Mouse (Mus musculus): Measurements from ENCODE around the gene Gart.
"Not testable (repeated sequence)": the region's sequence is repeated elsewhere in the genome, so short reads cannot be mapped to it uniquely, and the experiment has no call there.

Gene Gart

DNA sequence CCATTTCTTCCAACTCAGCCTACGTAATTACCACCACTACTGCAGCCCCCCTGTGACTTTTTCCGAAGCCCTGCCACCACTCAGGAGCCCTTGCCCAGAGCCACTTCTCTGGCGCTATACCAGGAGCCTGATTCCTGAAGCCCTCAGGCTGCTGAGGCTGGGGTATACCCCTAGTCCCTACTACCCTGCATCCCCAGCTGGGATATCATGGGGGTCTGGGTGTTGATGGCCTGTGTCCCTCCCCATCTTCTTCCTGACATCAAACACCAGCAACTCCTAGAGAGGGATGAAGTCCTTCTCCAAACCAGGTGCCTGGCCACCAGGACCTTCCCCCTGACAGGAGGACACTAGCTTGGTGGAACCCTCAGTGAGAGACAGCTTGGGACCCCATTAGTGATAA is 5.4 kb upstream of the Gart start:
- in situ Hi-C loops (cut with MboI; ENCODE audit: low pct_unique_long_range_greater_than_20kb in 1 of 2, low sequenced_read_pairs in 2 of 2, unreplicated experiment in 1 of 2): no loop called here

DNA sequence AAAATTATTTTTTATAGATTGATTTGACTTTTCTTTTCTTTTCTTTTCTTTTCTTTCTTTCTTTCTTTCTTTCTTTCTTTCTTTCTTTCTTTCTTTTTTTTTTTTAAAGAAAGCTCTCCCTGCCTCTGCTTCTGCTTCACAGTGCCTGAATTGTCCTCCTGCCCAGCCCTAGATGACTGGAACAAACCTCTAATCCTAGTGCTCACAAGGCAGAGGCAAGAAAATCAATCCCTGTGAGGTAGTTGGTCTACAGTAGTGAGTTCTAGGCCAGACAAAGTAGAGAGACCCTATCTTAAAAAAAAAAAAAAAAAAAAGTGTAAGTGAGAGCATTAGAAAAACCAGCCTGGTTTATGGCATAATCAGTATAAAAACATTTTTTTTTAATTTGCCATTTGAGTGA is 3.0 kb upstream of the Gart start:
- in situ Hi-C loops (cut with MboI; ENCODE audit: low pct_unique_long_range_greater_than_20kb in 1 of 2, low sequenced_read_pairs in 2 of 2, unreplicated experiment in 1 of 2): no loop called here

- in situ Hi-C loops (cut with MboI; ENCODE audit: low pct_unique_long_range_greater_than_20kb in 1 of 2, low sequenced_read_pairs in 2 of 2, unreplicated experiment in 1 of 2): no loop called here
Measured at GRCm38 (mm10) chr16:91649246-91649645, 2.5 kb upstream of the Gart start.

DNA sequence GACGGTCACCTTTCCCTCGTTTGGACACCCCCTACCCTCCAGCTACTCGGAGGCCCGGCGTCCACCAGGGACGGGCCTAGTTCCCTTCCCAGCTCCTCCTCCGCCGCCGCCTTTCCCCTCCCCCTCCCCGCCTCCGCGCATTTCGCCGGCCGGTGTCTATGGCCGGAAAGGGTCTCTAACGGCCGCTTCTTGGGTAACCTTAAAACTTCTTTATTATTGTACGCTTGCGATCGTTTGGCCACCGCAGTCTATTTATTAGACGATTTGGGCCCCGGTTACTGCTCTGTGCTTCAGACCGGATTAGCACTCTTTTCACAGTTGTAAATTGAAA is 1.4 kb upstream of the Gart start:
- in situ Hi-C loops (cut with MboI; ENCODE audit: low pct_unique_long_range_greater_than_20kb in 1 of 2, low sequenced_read_pairs in 2 of 2, unreplicated experiment in 1 of 2): no loop called here

GRCm38 (mm10) chr16:91647461-91648219 is 888 bp upstream of the Gart start, which contains the start of gene Son:
TSS of gene Son (plus strand) at chr16:91647506.
- in situ Hi-C loops (cut with MboI; ENCODE audit: low pct_unique_long_range_greater_than_20kb in 1 of 2, low sequenced_read_pairs in 2 of 2, unreplicated experiment in 1 of 2): no loop called here

DNA sequence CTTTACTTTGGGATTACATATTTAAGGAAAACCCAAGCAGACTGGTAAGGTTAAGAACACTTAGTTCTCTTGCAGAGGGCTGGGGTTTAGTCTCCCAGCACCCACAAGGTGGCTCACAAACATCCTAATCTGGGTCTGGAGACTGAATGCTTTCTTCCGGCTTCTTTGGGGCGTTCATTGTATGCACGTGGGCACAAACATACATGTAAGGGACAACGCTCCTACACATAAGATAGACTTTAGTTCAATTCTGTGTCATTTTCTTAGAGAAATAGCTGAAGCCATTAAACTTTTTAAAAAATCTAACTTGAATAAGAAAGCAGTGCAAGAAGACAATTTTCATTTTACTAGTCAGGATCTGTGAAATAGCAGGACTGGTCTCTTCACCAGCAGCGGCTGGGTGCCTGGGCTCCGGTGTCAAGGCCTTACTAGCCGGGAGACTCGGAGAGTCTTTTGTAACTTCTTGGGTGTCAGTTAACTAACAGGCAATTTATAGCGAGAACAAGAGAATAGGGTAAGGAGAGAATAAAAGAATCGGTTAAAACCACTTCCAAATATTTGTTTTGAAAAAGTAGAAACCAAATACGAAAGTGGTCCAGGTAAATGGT is 653 bp downstream of the Gart start:
- in situ Hi-C loops (cut with MboI; ENCODE audit: low pct_unique_long_range_greater_than_20kb in 1 of 2, low sequenced_read_pairs in 2 of 2, unreplicated experiment in 1 of 2): no loop called here

GRCm38 (mm10) chr16:91645420-91645819 is 1.3 kb downstream of the Gart start:
- in situ Hi-C loops (cut with MboI; ENCODE audit: low pct_unique_long_range_greater_than_20kb in 1 of 2, low sequenced_read_pairs in 2 of 2, unreplicated experiment in 1 of 2): not testable (repeated sequence)

- in situ Hi-C loops (cut with MboI; ENCODE audit: low pct_unique_long_range_greater_than_20kb in 1 of 2, low sequenced_read_pairs in 2 of 2, unreplicated experiment in 1 of 2): no loop called here
Measured at GRCm38 (mm10) chr16:91644901-91645300, 1.9 kb downstream of the Gart start.

DNA sequence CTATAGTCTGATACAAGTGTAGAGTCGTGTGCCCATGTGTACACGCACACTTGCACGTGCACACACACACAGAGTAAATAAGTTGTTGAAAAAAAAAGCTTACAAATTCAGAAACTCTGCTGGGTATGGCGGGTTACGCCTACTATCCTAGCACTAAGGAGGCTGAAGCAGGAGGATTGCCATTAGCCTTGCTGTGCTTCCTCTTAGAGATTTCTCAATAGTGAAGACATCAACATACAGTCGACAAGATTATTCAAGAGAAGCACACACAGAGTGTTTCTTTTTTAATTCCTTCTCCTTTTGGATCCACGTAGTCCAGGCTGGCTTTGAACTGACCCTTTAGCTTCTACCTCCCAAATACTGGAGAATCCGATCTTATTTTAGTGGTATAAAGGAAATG is 6.6 kb downstream of the Gart start:
- in situ Hi-C loops (cut with MboI; ENCODE audit: low pct_unique_long_range_greater_than_20kb in 1 of 2, low sequenced_read_pairs in 2 of 2, unreplicated experiment in 1 of 2): no loop called here

GRCm38 (mm10) chr16:91639636-91640035 is 7.1 kb downstream of the Gart start:
- in situ Hi-C loops (cut with MboI; ENCODE audit: low pct_unique_long_range_greater_than_20kb in 1 of 2, low sequenced_read_pairs in 2 of 2, unreplicated experiment in 1 of 2): no loop called here

- in situ Hi-C loops (cut with MboI; ENCODE audit: low pct_unique_long_range_greater_than_20kb in 1 of 2, low sequenced_read_pairs in 2 of 2, unreplicated experiment in 1 of 2): no loop called here
Measured at GRCm38 (mm10) chr16:91639161-91639560, 7.6 kb downstream of the Gart start.

GRCm38 (mm10) chr16:91633641-91634040 is 13.1 kb downstream of the Gart start:
- in situ Hi-C loops (cut with MboI; ENCODE audit: low pct_unique_long_range_greater_than_20kb in 1 of 2, low sequenced_read_pairs in 2 of 2, unreplicated experiment in 1 of 2): no loop called here

DNA sequence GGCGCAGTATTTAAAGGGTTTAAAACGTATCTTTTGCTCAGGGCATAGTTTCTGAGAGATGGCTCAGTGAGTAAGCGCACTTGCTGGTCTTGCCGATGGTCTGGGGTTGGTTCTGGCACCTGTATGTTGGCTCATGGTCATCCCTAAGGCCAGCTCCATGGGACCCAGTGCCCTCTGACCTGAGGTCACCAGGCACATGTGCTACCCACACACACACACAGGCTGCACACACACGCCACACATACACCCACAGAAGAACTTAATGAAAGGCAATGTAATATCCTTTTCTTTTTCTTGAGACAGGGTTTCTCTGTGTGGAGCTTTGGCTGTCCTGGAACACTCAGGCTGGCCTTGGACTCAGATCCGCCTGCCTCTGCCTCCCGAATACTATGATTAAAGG is 13.8 kb downstream of the Gart start:
- in situ Hi-C loops (cut with MboI; ENCODE audit: low pct_unique_long_range_greater_than_20kb in 1 of 2, low sequenced_read_pairs in 2 of 2, unreplicated experiment in 1 of 2): no loop called here

GRCm38 (mm10) chr16:91632439-91632838 is 14.3 kb downstream of the Gart start:
- in situ Hi-C loops (cut with MboI; ENCODE audit: low pct_unique_long_range_greater_than_20kb in 1 of 2, low sequenced_read_pairs in 2 of 2, unreplicated experiment in 1 of 2): no loop called here

GRCm38 (mm10) chr16:91630584-91630983 is 16.2 kb downstream of the Gart start:
- in situ Hi-C loops (cut with MboI; ENCODE audit: low pct_unique_long_range_greater_than_20kb in 1 of 2, low sequenced_read_pairs in 2 of 2, unreplicated experiment in 1 of 2): no loop called here

DNA sequence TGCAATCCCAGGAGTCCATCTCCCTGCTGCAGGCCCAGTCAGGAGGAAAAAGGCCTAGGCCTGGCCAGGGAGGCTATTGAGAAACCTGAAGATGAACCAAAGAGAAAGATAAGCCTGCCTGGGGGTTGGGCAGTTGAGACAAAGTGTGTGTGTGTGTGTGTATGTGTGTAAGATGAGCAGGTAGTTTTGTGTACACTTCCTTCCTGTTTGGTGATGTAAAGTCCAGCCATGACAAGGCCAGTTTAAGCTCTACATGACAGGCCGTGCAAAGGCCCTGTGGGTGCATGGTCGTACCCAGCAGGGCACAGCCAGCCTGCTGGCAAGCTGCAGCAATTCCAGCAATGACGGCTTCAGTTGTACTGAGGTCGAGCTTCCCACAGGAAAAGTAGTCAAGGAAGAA is 17.0 kb downstream of the Gart start:
- in situ Hi-C loops (cut with MboI; ENCODE audit: low pct_unique_long_range_greater_than_20kb in 1 of 2, low sequenced_read_pairs in 2 of 2, unreplicated experiment in 1 of 2): no loop called here

GRCm38 (mm10) chr16:91628673-91629072 is 18.1 kb downstream of the Gart start:
- in situ Hi-C loops (cut with MboI; ENCODE audit: low pct_unique_long_range_greater_than_20kb in 1 of 2, low sequenced_read_pairs in 2 of 2, unreplicated experiment in 1 of 2): no loop called here

DNA sequence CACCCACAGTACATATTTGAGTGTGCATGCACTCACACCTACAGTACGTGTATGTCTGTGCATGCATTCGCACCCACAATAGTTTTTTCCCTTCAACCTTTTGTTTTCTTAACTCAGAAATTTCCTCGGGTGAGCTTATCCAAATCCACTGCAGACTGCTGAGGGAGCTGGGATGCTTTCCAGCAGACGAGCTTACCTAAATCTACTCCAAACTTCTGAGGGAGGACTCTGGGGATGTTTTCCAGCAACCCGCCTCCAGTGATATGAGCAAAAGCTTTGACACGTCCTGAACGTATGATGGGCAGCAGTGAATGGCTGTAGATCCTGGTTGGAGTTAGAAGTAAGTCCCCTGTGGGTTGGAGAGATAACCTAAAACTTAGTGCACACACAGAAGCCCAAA is 18.9 kb downstream of the Gart start:
- in situ Hi-C loops (cut with MboI; ENCODE audit: low pct_unique_long_range_greater_than_20kb in 1 of 2, low sequenced_read_pairs in 2 of 2, unreplicated experiment in 1 of 2): no loop called here

DNA sequence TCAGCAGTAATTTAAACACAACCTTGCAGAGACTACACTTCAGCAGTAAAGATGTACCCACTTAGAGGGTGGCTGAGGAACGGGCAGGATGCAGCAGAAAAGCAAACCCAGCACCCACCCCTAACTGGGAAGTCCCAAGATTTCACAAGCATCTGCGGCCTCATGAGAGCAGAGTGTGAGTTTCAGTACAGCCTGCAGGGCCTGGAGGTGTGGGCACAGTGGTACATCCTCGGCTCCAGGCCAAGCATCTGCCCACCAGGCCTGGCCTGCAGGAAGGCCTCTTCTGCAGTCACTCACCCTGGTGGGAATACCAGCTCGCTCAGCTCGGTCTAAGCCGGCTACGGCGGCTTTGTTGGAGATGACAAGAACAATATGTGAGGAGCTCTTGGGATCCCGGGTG is 23.7 kb downstream of the Gart start:
- in situ Hi-C loops (cut with MboI; ENCODE audit: low pct_unique_long_range_greater_than_20kb in 1 of 2, low sequenced_read_pairs in 2 of 2, unreplicated experiment in 1 of 2): no loop called here

DNA sequence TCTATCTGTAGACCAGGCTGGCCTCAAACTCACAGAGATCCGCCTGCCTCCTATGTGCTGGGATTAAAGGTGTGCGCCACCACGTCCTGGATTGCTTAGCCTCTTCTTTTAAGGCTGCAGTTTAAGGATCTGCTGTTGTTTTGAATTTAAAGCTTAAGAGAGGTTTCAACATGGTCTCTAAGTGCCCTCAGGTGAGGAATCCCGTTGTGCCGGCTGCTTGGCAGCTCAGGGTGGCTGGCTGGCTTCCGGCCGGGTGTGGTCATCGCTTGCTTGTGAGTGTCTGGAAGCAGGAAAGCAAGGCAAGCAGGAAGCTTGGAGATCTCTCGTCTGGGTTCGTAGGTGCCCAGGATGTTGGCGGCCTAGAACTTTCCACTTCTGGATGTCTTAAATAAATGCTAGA is 25.8 kb downstream of the Gart start:
- in situ Hi-C loops (cut with MboI; ENCODE audit: low pct_unique_long_range_greater_than_20kb in 1 of 2, low sequenced_read_pairs in 2 of 2, unreplicated experiment in 1 of 2): no loop called here

All from mouse embryonic stem cell (cell line).